Mouse (Mus musculus) ovary, adult 18-20 months (tissue): Measurements from ENCODE around the gene Olfr420.

Source experiments
- DNase-seq: peaks from one replicate; pipeline ENCODE4 v3.0.0; 2022; ENCODE audit warnings: low spot score, mixed read lengths

Olfr420 gene

GRCm38 (mm10) chr1:174155333-174155732, at the start of gene Olfr420:
Gene Olfr420 (plus strand): TSS chr1:174155633.
- DNase-seq = no peak

- DNase-seq = no peak
These were observed 34.4 kb upstream of the Olfr420 start, which contains the start of gene Olfr231 for GRCm38 (mm10) chr1:174121062-174121461. Gene Olfr231 (minus strand): TSS chr1:174121162.

DNA sequence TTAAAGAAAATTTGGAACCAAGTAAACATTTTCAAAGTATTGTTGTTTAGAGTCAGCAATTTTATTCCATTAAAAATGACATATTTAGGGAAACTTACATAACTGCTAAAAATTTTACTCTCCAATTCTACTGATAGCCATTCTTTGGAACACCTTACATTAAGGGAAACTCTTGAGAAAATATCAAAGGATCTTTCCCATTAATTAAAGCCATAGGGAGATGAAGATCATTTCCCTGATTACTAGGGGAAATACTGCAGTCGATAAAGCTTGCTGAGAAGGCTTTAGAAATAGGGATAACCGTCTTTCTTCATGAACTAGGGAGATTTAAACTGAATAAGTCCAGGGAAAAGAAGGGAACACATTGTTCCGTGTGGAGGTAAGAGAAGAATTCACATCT, 24.2 kb upstream of the Olfr420 start, which contains the start of gene Olfr424:
Gene Olfr424 (plus strand): TSS at position 301 of the 400 bp plus-strand sequence.
- DNase-seq = no peak

- DNase-seq = no peak
These were observed 23.4 kb upstream of the Olfr420 start for GRCm38 (mm10) chr1:174131999-174132398.

DNA sequence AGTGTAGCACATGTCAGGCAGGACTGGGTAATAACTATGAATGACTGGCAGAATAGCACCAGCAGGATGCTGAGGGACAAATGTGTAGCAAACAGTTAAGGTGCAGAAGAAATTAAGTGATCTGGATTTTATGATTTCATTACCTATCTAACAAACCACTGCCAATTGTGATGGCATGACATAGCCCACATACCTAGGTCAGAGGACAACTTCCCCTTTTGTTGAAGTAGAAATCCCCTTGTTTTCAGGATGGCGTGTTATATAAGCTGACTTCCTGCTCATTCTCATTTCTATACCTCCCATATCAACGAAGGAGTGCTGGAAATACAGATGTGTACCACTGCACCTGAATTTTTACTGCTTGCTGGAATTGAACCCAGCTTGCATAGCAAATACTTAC, 14.0 kb upstream of the Olfr420 start:
- no peak for DNase-seq

- DNase-seq = no peak
These were observed 8.7 kb upstream of the Olfr420 start for GRCm38 (mm10) chr1:174146696-174147095.

DNA sequence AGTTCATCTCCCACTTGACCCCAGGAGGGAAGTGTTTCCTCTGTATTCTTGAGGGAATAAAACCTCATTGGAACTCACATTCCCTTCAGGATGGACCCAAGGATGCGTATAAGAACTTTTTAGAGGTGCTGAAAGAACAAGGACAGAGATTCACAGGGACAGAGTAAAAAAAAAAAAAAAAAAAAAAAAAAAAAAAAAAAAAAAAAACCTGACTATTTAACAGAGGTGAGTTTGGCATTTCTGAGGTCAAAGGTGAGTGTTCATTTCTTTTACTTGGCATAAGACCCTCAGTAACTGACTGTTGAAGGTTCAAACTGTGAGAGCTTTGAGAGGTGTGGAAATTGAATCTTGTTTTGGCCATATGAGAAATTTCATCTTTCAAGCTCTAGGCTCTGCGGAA, 6.1 kb upstream of the Olfr420 start:
- no peak for DNase-seq

DNA sequence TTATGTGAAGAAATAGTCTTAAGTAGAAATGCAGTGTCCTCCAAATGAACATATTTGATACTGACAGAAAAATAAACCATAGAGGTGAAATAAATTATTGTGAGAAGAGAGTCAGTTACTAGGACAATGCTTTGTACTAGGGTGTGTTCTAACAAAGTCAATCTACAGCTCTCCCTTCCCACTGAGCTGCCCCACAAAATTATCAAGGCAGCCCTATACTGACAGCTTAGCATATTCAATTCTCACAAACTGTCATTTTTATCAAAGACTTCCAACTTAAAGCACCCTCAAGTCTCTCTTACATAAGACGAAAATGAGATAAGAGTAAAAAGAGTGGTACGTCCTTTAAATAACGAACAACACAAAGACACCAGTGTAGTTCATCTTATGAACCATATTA, 2.2 kb downstream of the Olfr420 start:
- DNase-seq = no peak

DNA sequence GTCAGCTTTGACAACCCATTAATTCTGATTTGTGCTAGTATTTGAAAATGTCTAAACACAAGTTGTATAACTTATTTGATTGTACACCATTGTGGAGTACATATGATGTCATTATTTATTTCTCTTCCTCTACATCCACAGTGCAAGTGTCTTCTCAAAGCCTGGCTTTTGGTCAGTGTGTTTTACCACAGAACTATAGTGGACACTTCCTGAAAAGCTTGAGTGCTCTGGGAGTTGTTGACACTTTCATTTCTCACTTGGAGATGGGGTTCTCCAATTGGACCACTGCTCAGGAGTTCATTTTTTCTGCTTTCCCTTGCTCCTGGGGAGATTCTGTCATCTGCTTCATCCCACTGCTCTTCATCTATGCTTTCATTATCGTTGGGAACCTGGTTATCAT, 3.1 kb downstream of the Olfr420 start:
- DNase-seq = no peak

- DNase-seq = no peak
These were observed 3.7 kb downstream of the Olfr420 start for GRCm38 (mm10) chr1:174159095-174159494.

- DNase-seq = no peak
These were observed 13.6 kb downstream of the Olfr420 start for GRCm38 (mm10) chr1:174169024-174169423.

- DNase-seq = no peak
These were observed 15.5 kb downstream of the Olfr420 start for GRCm38 (mm10) chr1:174170706-174171501.

- no peak for DNase-seq
These were observed 16.1 kb downstream of the Olfr420 start for GRCm38 (mm10) chr1:174171537-174171936.

DNA sequence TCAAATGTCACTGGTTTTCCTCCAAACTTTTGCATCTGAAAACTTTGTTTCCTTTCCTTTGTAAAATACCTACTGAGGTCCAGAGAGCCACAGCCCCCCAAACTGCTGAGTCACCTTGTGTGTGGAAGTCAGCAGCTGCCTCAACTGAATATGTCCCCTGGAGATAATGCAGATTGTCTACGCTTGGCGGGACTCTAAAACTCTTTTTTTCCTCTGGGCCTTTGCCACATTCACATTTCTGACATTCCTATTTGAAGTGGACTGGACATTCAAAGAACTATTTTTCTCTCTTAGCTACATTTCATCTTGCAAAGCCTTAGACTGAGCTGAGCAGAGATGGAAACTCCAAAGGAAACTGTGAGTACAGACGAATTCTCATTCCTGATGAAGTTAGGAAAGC, 17.2 kb downstream of the Olfr420 start, which contains the start of gene Spta1:
Gene Spta1 (plus strand): TSS at position 172 of the 400 bp plus-strand sequence.
- no peak for DNase-seq

GRCm38 (mm10) chr1:174204699-174205098, 49.3 kb downstream of the Olfr420 start:
- DNase-seq = no peak
